Mouse (Mus musculus): Measurements from ENCODE around the gene Olfr420. TPM values are rescaled to one million over a fixed set of nuclear protein-coding genes. Genes with fewer than 3 reads are reported as not detected.

Gene Olfr420
- not detected for polyA plus RNA-seq (2017; shearing (Covaris generic))

- no peak for ATAC-seq
Measured at GRCm38 (mm10) chr1:174155333-174155732, at the start of gene Olfr420. TSS of gene Olfr420 (plus strand) at chr1:174155633.

- ATAC-seq: no peak
Measured at GRCm38 (mm10) chr1:174121062-174121461, 34.4 kb upstream of the Olfr420 start, which contains the start of gene Olfr231. TSS of gene Olfr231 (minus strand) at chr1:174121162.

- no peak for ATAC-seq
Measured at GRCm38 (mm10) chr1:174131217-174131616, 24.2 kb upstream of the Olfr420 start, which contains the start of gene Olfr424. TSS of gene Olfr424 (plus strand) at chr1:174131517.

GRCm38 (mm10) chr1:174131999-174132398 lies 23.4 kb upstream of the Olfr420 start:
- no peak for ATAC-seq

- no peak for ATAC-seq
Measured at GRCm38 (mm10) chr1:174141384-174141783, 14.0 kb upstream of the Olfr420 start.

- no peak for ATAC-seq
Measured at GRCm38 (mm10) chr1:174146696-174147095, 8.7 kb upstream of the Olfr420 start.

GRCm38 (mm10) chr1:174149289-174149688 lies 6.1 kb upstream of the Olfr420 start:
- no peak for ATAC-seq

- no peak for ATAC-seq
Measured at GRCm38 (mm10) chr1:174157622-174158021, 2.2 kb downstream of the Olfr420 start.

- no peak for ATAC-seq
Measured at GRCm38 (mm10) chr1:174158512-174158911, 3.1 kb downstream of the Olfr420 start.

- no peak for ATAC-seq
Measured at GRCm38 (mm10) chr1:174159095-174159494, 3.7 kb downstream of the Olfr420 start.

GRCm38 (mm10) chr1:174169024-174169423 lies 13.6 kb downstream of the Olfr420 start:
- no peak for ATAC-seq

GRCm38 (mm10) chr1:174170706-174171501 lies 15.5 kb downstream of the Olfr420 start:
- ATAC-seq: no peak

GRCm38 (mm10) chr1:174171537-174171936 lies 16.1 kb downstream of the Olfr420 start:
- no peak for ATAC-seq

- no peak for ATAC-seq
Measured at GRCm38 (mm10) chr1:174172605-174173004, 17.2 kb downstream of the Olfr420 start, which contains the start of gene Spta1. TSS of gene Spta1 (plus strand) at chr1:174172776.

GRCm38 (mm10) chr1:174204699-174205098 lies 49.3 kb downstream of the Olfr420 start:
- no peak for ATAC-seq

Other genes starting within 250 kb of the Olfr420 start
- 1 to 10 TPM; 1.2 to 1.5 TPM for gene Ifi211, start 242.6 kb upstream of the Olfr420 start, polyA plus RNA-seq (2017; shearing (Covaris generic))
- gene Mndal, start 213.1 kb upstream of the Olfr420 start, polyA plus RNA-seq (2017; shearing (Covaris generic)): 100 to 1,000 TPM; 417 to 550 TPM
- 100 to 1,000 TPM; 265 to 384 TPM for gene Ifi203, start 213.0 kb upstream of the Olfr420 start, polyA plus RNA-seq (2017; shearing (Covaris generic))
- not detected for gene Ifi202b, start 172.9 kb upstream of the Olfr420 start, polyA plus RNA-seq (2017; shearing (Covaris generic))
- under 1 TPM in 1 of 2 experiments, not detected in 1; 0.61 TPM for gene Ifi205, start 123.8 kb upstream of the Olfr420 start, polyA plus RNA-seq (2017; shearing (Covaris generic))
- not detected for gene Olfr433, start 114.9 kb upstream of the Olfr420 start, polyA plus RNA-seq (2017; shearing (Covaris generic))
- gene Olfr432, start 106.4 kb upstream of the Olfr420 start, polyA plus RNA-seq (2017; shearing (Covaris generic)): not detected
- not detected for gene Olfr430, start 89.0 kb upstream of the Olfr420 start, polyA plus RNA-seq (2017; shearing (Covaris generic))
- not detected for gene Olfr429, start 71.3 kb upstream of the Olfr420 start, polyA plus RNA-seq (2017; shearing (Covaris generic))
- gene Olfr427, start 58.7 kb upstream of the Olfr420 start, polyA plus RNA-seq (2017; shearing (Covaris generic)): not detected
- not detected for gene Olfr231, start 34.5 kb upstream of the Olfr420 start, polyA plus RNA-seq (2017; shearing (Covaris generic))
- gene Olfr424, start 24.1 kb upstream of the Olfr420 start, polyA plus RNA-seq (2017; shearing (Covaris generic)): not detected
- gene Spta1, start 17.1 kb downstream of the Olfr420 start, polyA plus RNA-seq (2017; shearing (Covaris generic)): under 1 TPM in 1 of 2 experiments, not detected in 1; 0.06 TPM
- not detected for gene Olfr419, start 96.4 kb downstream of the Olfr420 start, polyA plus RNA-seq (2017; shearing (Covaris generic))
- gene Mptx1, start 174.9 kb downstream of the Olfr420 start, polyA plus RNA-seq (2017; shearing (Covaris generic)): not detected
- gene Olfr417, start 209.5 kb downstream of the Olfr420 start, polyA plus RNA-seq (2017; shearing (Covaris generic)): not detected
- gene Olfr248, start 235.4 kb downstream of the Olfr420 start, polyA plus RNA-seq (2017; shearing (Covaris generic)): not detected